Mouse (Mus musculus) urinary bladder, adult 18-20 months (tissue): ENCODE results near the gene Fnip1.
"Not testable (repeated sequence)": the region's sequence is repeated elsewhere in the genome, so short reads cannot be mapped to it uniquely, and the experiment has no call there.

Experiments
- DNase-seq, 2 experiments: peaks; one replicate each; pipeline ENCODE4 v3.0.0; 2022; ENCODE audit warnings: low spot score in 2 of 2, mixed read lengths in 2 of 2

Gene Fnip1

GRCm38 (mm10) chr11:54437823-54438337, at the start of gene Fnip1:
Gene Fnip1 (plus strand): TSS chr11:54438199.
- DNase-seq, result peak; percentile 84 to 92

- no peak for DNase-seq
Observed at GRCm38 (mm10) chr11:54390386-54390785, 47.6 kb upstream of the Fnip1 start.

GRCm38 (mm10) chr11:54391326-54391725, 46.7 kb upstream of the Fnip1 start:
- no peak for DNase-seq

GRCm38 (mm10) chr11:54396686-54397085, 41.3 kb upstream of the Fnip1 start:
- DNase-seq, result no peak

GRCm38 (mm10) chr11:54398058-54398457, 39.9 kb upstream of the Fnip1 start:
- no peak for DNase-seq

- DNase-seq, result not testable (repeated sequence)
Observed at GRCm38 (mm10) chr11:54400803-54401202, 37.2 kb upstream of the Fnip1 start.

GRCm38 (mm10) chr11:54404885-54405284, 33.1 kb upstream of the Fnip1 start:
- DNase-seq, result no peak

- DNase-seq, result no peak
Observed at GRCm38 (mm10) chr11:54406930-54407546, 31.0 kb upstream of the Fnip1 start.

GRCm38 (mm10) chr11:54410612-54411011, 27.4 kb upstream of the Fnip1 start:
- DNase-seq, result no peak

GRCm38 (mm10) chr11:54413017-54413416, 25.0 kb upstream of the Fnip1 start:
- no peak for DNase-seq

GRCm38 (mm10) chr11:54423007-54423406, 15.0 kb upstream of the Fnip1 start:
- DNase-seq, result no peak

GRCm38 (mm10) chr11:54426267-54426666, 11.7 kb upstream of the Fnip1 start:
- DNase-seq, result no peak

GRCm38 (mm10) chr11:54427138-54427537, 10.9 kb upstream of the Fnip1 start:
- DNase-seq, result no peak

- no peak for DNase-seq
Observed at GRCm38 (mm10) chr11:54427695-54428352, 10.2 kb upstream of the Fnip1 start.

- DNase-seq, result no peak
Observed at GRCm38 (mm10) chr11:54429224-54429623, 8.8 kb upstream of the Fnip1 start.

GRCm38 (mm10) chr11:54435797-54436196, 2.2 kb upstream of the Fnip1 start:
- DNase-seq, result no peak

GRCm38 (mm10) chr11:54437310-54437822, 633 bp upstream of the Fnip1 start:
- no peak for DNase-seq

- DNase-seq, result peak; percentile 13 to 60
Observed at GRCm38 (mm10) chr11:54438366-54438781, 375 bp downstream of the Fnip1 start.

GRCm38 (mm10) chr11:54438991-54439690, 1.1 kb downstream of the Fnip1 start:
- no peak for DNase-seq

GRCm38 (mm10) chr11:54439691-54440029, 1.7 kb downstream of the Fnip1 start:
- no peak for DNase-seq

GRCm38 (mm10) chr11:54450757-54451156, 12.8 kb downstream of the Fnip1 start:
- DNase-seq, result not testable (repeated sequence)

- DNase-seq, result no peak
Observed at GRCm38 (mm10) chr11:54454516-54454915, 16.5 kb downstream of the Fnip1 start.
